Mouse (Mus musculus) stomach, embryonic 16.5 days (tissue): ENCODE results near the gene Snx1. TPM values are rescaled to one million over a fixed set of nuclear protein-coding genes. Genes with fewer than 3 reads are reported as not detected.
A peak's percentile ranks its signal among the peaks of the same experiment; 100 is the strongest.

ENCODE experiments used
- ATAC-seq: fragments of 200-750 bp; cut with Nextera tagmentation; 2 replicates; pipeline ENCODE4 v1.8.0; 2017; ENCODE audit warnings: moderate number of reproducible peaks, moderate TSS enrichment; ENCODE audit not compliant: insufficient read depth, low FRiP score
- H3K27ac ChIP-seq: fragments of 300-500 bp; sonication (generic); 2 replicates; pipeline ENCODE4 v1.5.1; 2014; ENCODE audit warnings: low read length
- H3K27me3 ChIP-seq: fragments of 300-500 bp; sonication (generic); 2 replicates; pipeline ENCODE4 v1.6.1; 2014; ENCODE audit warnings: low read length, control low read depth, mixed read lengths; ENCODE audit not compliant: control insufficient read depth, insufficient read depth
- H3K36me3 ChIP-seq: fragments of 300-500 bp; sonication (generic); 2 replicates; pipeline ENCODE4 v1.6.1; 2014; ENCODE audit warnings: low read length; ENCODE audit not compliant: control insufficient read depth, insufficient read depth
- H3K4me1 ChIP-seq: fragments of 300-500 bp; sonication (generic); 2 replicates; pipeline ENCODE4 v1.6.1; 2014; ENCODE audit warnings: low read length, control low read depth, mixed read lengths; ENCODE audit not compliant: control insufficient read depth, insufficient read depth
- H3K4me2 ChIP-seq: fragments of 300-500 bp; sonication (generic); 2 replicates; pipeline ENCODE4 v1.6.1; 2014; ENCODE audit warnings: low read depth, low read length, mixed read lengths
- H3K4me3 ChIP-seq: fragments of 300-500 bp; sonication (generic); replicated peaks from 2 replicates; pipeline ENCODE4 v1.5.1; 2014; ENCODE audit warnings: mild to moderate bottlenecking, low read length
- H3K9ac ChIP-seq: fragments of 300-500 bp; sonication (generic); 2 replicates; pipeline ENCODE4 v1.6.1; 2014; ENCODE audit warnings: low read length
- H3K9me3 ChIP-seq: fragments of 300-500 bp; sonication (generic); replicated peaks from 2 replicates; pipeline ENCODE4 v1.6.1; 2016; ENCODE audit warnings: low read length, control low read depth; ENCODE audit not compliant: control insufficient read depth
- WGBS: fragments of 180-500 bp; shearing (Covaris S2); extraction: QIAGEN DNeasy Blood & Tissue Kit; methylation state at CpG from one replicate; pipeline ENCODE4 v1.1.7; 2014; 5-methylcytosine and 5-hydroxymethylcytosine counted together
- polyA plus RNA-seq: library from polyadenylated mRNA; unstranded; fragments of >200 nt; fragmentation: Nextera tagmentation; extraction: Ambion mirVana; gene quantifications from 2 replicates; pipeline ENCODE4 v1.2.1, GENCODE M21; 2015

The Snx1 gene
- polyA plus RNA-seq, 1 experiment from 2014 or later: 121 TPM

DNA sequence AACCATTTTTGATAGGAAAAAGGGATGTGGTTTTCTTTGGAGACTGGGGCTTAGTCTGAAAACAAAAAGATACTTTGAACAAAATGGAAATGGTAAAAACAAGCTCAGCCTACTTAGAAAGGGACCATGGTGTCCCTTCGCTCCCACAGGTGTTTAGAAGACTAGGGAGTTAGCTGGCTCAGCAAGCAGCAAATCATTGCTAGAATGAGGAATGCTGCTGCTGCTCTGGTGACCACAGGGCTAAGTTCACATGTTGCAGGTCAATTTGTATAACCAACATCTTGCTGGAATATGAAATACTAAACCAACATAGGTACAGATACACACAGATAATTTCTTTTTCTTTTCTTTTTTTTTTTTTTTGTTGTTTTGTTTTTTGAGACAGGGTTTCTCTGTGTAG, 16.8 kb downstream of the Snx1 start:
- no peak overlapping the region for H3K9ac ChIP-seq
- no peak overlapping the region for H3K4me2 ChIP-seq
- no peaks in the 10 kb centered on the region for H3K4me1 ChIP-seq
- no peak overlapping the region for H3K27ac ChIP-seq
- ATAC-seq: no peak
- 90% methylated on average over 1 of the region's 1 CpGs for WGBS
- no peaks in the 10 kb centered on the region for H3K27me3 ChIP-seq
- peaks cover 6% of the 10 kb centered on the region for H3K36me3 ChIP-seq
- no peaks in the 10 kb centered on the region for H3K9me3 ChIP-seq
- no peak overlapping the region for H3K4me3 ChIP-seq

GRCm38 (mm10) chr9:66105168-66105567, 21.2 kb downstream of the Snx1 start:
- WGBS: 80% methylated on average over 8 of the region's 8 CpGs
- no peaks in the 10 kb centered on the region for H3K4me1 ChIP-seq
- H3K27me3 ChIP-seq: no peaks in the 10 kb centered on the region
- no peak overlapping the region for H3K4me2 ChIP-seq
- no peak overlapping the region for H3K4me3 ChIP-seq
- no peak overlapping the region for H3K9ac ChIP-seq
- ATAC-seq: no peak
- H3K27ac ChIP-seq: no peak overlapping the region
- H3K9me3 ChIP-seq: no peaks in the 10 kb centered on the region
- peaks cover 25% of the 10 kb centered on the region for H3K36me3 ChIP-seq

DNA sequence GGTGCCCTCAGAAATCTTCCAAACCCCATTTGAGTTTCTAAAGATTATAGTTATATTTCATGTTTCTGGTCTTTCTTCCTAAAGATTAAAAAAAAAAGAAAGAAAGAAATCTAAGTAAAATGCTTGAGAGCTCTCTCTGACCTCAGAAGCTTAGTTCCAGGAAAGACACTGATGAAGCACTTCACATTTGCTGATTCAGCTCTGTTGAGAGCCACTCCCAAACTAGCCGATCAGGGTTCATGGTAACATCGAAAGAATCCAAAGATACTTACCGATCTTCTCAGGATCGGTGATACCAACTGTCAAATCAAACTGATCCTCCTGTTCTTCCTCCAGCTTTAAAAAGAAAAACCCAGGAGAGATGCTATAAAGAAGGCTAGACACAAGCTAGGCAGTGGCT, 21.8 kb downstream of the Snx1 start:
- H3K27me3 ChIP-seq: no peaks in the 10 kb centered on the region
- H3K4me1 ChIP-seq: no peaks in the 10 kb centered on the region
- no peak overlapping the region for H3K9ac ChIP-seq
- no peak for ATAC-seq
- H3K4me2 ChIP-seq: no peak overlapping the region
- 87% methylated on average over 4 of the region's 4 CpGs for WGBS
- no peaks in the 10 kb centered on the region for H3K9me3 ChIP-seq
- H3K36me3 ChIP-seq: peaks cover 28% of the 10 kb centered on the region
- no peak overlapping the region for H3K27ac ChIP-seq
- H3K4me3 ChIP-seq: no peak overlapping the region

DNA sequence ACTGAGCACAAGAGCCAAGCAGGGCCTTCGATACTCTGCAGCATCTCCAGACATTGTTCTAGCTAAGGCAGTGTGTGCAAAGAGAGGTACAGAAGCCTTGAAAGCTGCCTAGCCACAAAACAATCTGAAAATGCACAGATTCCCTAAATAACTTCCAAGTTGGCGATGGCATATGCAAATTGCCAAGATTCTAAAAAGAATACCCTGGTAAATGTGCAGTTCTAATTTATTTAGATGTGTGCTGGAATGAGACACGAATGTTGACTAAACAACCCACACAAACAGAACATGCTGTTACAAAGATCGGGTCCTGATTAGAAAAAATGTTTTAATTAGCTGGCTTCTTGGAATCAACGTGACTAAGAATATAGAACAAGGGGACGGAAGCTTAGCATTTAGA, 23.7 kb downstream of the Snx1 start:
- H3K4me2 ChIP-seq: no peak overlapping the region
- peaks cover 31% of the 10 kb centered on the region for H3K36me3 ChIP-seq
- ATAC-seq: no peak
- no peaks in the 10 kb centered on the region for H3K9me3 ChIP-seq
- no peak overlapping the region for H3K27ac ChIP-seq
- 88% methylated on average over 6 of the region's 6 CpGs for WGBS
- H3K4me1 ChIP-seq: no peaks in the 10 kb centered on the region
- no peaks in the 10 kb centered on the region for H3K27me3 ChIP-seq
- no peak overlapping the region for H3K9ac ChIP-seq
- no peak overlapping the region for H3K4me3 ChIP-seq

GRCm38 (mm10) chr9:66101577-66101976, 24.8 kb downstream of the Snx1 start:
- Histone ChIP-seq H3K4me2 (no peak overlapping the region), H3K4me3 (no peak overlapping the region), H3K27me3 (no peaks in the 10 kb centered on the region), H3K9me3 (no peaks in the 10 kb centered on the region), H3K9ac (no peak overlapping the region), H3K27ac (no peak overlapping the region), H3K36me3 (peaks cover 31% of the 10 kb centered on the region), H3K4me1 (no peaks in the 10 kb centered on the region)
- ATAC-seq: peak; percentile 47; the same call in 1 of the 2 replicates
- 77% methylated on average over 8 of the region's 8 CpGs for WGBS

GRCm38 (mm10) chr9:66092664-66093063, 33.7 kb downstream of the Snx1 start:
- H3K36me3 ChIP-seq: peaks cover 26% of the 10 kb centered on the region
- WGBS: 51% methylated on average over 2 of the region's 2 CpGs

DNA sequence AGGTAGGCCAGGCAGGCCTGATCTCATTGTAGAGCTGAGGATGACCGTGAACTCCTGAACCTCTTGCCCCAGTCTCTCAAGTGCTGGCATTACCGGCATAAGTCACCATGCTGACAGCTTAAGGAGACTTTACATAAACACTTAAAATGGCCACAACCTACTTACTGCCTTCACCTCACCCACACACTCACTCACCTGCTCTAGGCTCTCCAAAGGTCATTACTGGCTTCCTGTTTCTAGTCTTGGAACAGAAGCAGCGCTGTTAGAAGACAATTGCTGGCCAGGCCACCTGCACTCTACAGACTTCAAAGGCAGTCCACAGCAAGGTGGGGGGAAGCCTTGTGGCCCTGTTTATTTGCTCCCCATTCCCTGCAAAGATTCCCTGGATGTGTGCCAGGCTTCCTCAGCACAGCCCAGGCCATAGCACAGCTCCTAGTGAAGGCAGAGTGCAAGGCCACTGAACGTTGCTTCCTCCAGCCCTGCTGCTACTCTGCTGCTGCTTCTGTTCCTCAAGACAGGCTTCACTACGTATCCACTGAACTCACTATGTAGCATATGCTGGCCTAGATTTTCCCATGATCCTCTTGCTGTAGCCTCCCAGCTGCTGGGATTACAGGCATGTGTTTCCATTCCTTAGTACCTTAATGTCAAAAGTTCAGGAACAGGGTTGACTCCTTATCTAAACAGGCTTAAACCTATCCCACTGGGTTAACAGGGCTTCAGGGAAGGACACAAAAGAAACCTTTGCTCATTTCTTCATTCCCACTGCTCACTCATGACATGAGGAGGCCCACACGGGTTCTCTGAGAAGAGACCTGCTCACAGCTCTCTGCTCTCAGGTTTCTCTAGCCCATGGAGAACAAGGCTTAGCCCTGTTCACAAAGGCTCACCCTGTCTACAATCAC, 34.8 kb downstream of the Snx1 start:
- Histone ChIP-seq H3K9me3 (no peaks in the 10 kb centered on the region), H3K4me1 (peaks cover 20% of the 10 kb centered on the region), H3K27me3 (no peaks in the 10 kb centered on the region), H3K4me3 (no peak overlapping the region), H3K27ac (peak overlapping the region; percentile 48), H3K36me3 (peaks cover 35% of the 10 kb centered on the region), H3K4me2 (no peak overlapping the region), H3K9ac (no peak overlapping the region)
- WGBS: 30% methylated on average over 6 of the region's 6 CpGs
- peak; percentile 63; the same call in 1 of the 2 replicates for ATAC-seq

More at GRCm38 (mm10) chr9:66092664-66093063, 33.7 kb downstream of the Snx1 start:
- Histone ChIP-seq H3K4me3 (no peak overlapping the region), H3K4me1 (peaks cover 20% of the 10 kb centered on the region), H3K9ac (no peak overlapping the region), H3K27me3 (no peaks in the 10 kb centered on the region), H3K9me3 (no peaks in the 10 kb centered on the region), H3K4me2 (no peak overlapping the region), H3K27ac (peak overlapping the region; percentile 48; the same call in 1 of the 2 replicates)
- ATAC-seq: peak; percentile 34; the same call in 1 of the 2 replicates

- Histone ChIP-seq H3K27me3 (no peaks in the 10 kb centered on the region), H3K36me3 (peaks cover 33% of the 10 kb centered on the region), H3K9me3 (no peaks in the 10 kb centered on the region), H3K27ac (peak overlapping the region; percentile 48), H3K4me1 (peaks cover 20% of the 10 kb centered on the region), H3K4me2 (no peak overlapping the region), H3K9ac (no peak overlapping the region), H3K4me3 (no peak overlapping the region)
- WGBS: 80% methylated on average over 13 of the region's 13 CpGs
- ATAC-seq: no peak
Measured at GRCm38 (mm10) chr9:66090593-66091244, 35.7 kb downstream of the Snx1 start.

DNA sequence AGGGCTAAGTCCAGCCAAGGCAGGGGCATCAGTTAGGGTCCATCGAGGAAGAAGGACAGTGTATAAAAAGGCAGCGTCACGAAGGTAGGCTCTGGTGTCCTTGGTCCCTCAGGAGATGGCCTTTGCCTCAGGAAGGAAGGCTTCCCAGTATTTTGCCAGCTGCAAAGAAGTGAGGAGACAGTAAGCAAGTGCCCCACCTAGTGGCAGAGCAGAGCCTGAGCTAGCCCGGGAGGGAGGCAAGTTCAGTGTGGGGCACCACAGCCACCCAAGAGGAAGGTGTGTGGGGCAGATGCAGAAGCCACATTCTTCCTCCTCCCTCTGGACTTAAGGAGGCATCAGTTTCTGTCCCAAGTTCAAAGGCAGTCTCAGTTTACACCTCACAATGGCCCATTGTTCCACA, 38.0 kb downstream of the Snx1 start:
- Histone ChIP-seq H3K4me2 (no peak overlapping the region), H3K36me3 (peaks cover 30% of the 10 kb centered on the region), H3K9ac (no peak overlapping the region), H3K4me1 (peaks cover 20% of the 10 kb centered on the region), H3K4me3 (no peak overlapping the region), H3K27me3 (no peaks in the 10 kb centered on the region), H3K27ac (no peak overlapping the region), H3K9me3 (no peaks in the 10 kb centered on the region)
- WGBS: 47% methylated on average over 4 of the region's 4 CpGs
- no peak for ATAC-seq
